Mouse (Mus musculus) spleen, adult 2 months (tissue): ENCODE data around the gene Haus3. TPM values are rescaled to one million over a fixed set of nuclear protein-coding genes. Genes with fewer than 3 reads are reported as not detected.

Experiments
- DNase-seq, 2 experiments: peaks; one replicate each; pipeline versions ENCODE4 v3.0.0 to v3.0.0-alpha.2; 2012 to 2021; ENCODE audit warnings: low spot score in 2 of 2, low read depth in 1 of 2
- H3K27ac ChIP-seq: fragments of 200-500 bp; 2 replicates; pipeline ENCODE4 v1.5.1; 2012; ENCODE audit warnings: low read length, inconsistent platforms; ENCODE audit not compliant: insufficient read depth
- H3K27me3 ChIP-seq: fragments of 200-500 bp; 2 replicates; pipeline ENCODE4 v1.6.1; 2012; ENCODE audit warnings: mild to moderate bottlenecking, moderate library complexity, low read length, inconsistent platforms; ENCODE audit not compliant: control insufficient read depth, insufficient read depth
- H3K36me3 ChIP-seq: fragments of 200-500 bp; 2 replicates; pipeline ENCODE4 v1.6.1; 2012; ENCODE audit warnings: mild to moderate bottlenecking, low read length, inconsistent platforms; ENCODE audit not compliant: control insufficient read depth, insufficient read depth
- H3K4me1 ChIP-seq: fragments of 200-500 bp; 2 replicates; pipeline ENCODE4 v1.6.1; 2011; ENCODE audit warnings: inconsistent platforms; ENCODE audit not compliant: control insufficient read depth, insufficient read depth, insufficient read length
- H3K4me3 ChIP-seq: fragments of 200-500 bp; 2 replicates; pipeline ENCODE4 v1.5.1; 2011; ENCODE audit warnings: mild to moderate bottlenecking, inconsistent platforms; ENCODE audit not compliant: insufficient read depth, insufficient read length; ENCODE audit errors: extremely low read depth
- CTCF ChIP-seq: fragments of 200-500 bp; IDR thresholded peaks from 2 replicates; pipeline ENCODE4 v1.5.1; 2011; ENCODE audit warnings: mild to moderate bottlenecking, inconsistent platforms; ENCODE audit not compliant: insufficient read depth, insufficient read length, insufficient replicate concordance; ENCODE audit errors: extremely low read depth
- POLR2A ChIP-seq: fragments of 200-500 bp; IDR thresholded peaks from 2 replicates; pipeline ENCODE4 v1.6.1; 2011; ENCODE audit warnings: low read depth, low read length, inconsistent platforms
- WGBS: fragments of 180-500 bp; shearing (Covaris S2); methylation state at CpG from one replicate; pipeline ENCODE4 v1.1.7; 2018; 5-methylcytosine and 5-hydroxymethylcytosine counted together
- polyA plus RNA-seq: library from polyadenylated mRNA; depleted of rRNA; stranded (reverse); fragments of >200 nt; gene quantifications from 2 replicates; pipeline ENCODE4 v1.2.3, GENCODE M21; 2012

Haus3 gene
- polyA plus RNA-seq, 1 experiment = 0.70 TPM

DNA sequence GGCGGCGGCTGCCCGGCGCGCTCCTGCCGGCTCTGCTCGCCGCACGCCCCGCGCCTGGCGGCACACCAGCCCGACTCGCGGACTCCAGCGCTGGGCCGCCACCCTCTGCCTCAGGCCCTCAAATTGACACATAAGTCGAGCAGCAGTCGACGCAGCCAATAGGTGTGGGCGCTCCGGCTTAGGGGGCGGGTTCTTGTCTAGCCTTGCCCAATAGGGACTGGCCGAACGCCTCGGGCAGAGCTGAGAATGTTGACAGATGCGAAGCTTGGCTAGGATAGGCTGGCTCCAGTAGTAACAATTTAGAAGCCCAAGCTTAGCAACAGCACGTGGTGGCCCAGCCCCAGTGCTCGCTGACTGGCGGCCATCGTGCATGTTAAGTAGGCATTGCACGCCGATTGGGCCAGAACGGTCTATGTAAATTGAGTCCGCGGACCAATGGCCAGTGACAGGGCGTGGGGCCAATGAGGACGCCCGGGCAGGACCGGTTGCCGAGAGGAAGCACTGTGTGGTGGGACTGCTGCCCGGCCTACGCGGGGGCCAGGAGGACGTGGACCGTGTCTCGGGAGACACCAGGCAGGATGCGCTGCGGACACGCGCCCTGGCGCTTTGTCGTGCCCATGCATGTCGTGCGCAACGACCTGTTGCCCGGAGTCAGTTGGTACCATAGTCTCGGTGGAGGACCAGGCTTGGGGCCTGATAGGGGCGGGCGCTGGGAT is 18.4 kb upstream of the Haus3 start, which contains the start of gene Mxd4:
TSS of gene Mxd4 (minus strand) at position 120 of the 716 bp plus-strand sequence.
- H3K4me1 ChIP-seq = peaks cover 29% of the 10 kb centered on the region; the same call in 1 of the 2 replicates
- no peak for TF ChIP-seq CTCF
- peak; percentile 98 for TF ChIP-seq POLR2A
- peak; percentile 98 for DNase-seq
- H3K36me3 ChIP-seq = 0 out of 2 replicates have a peak, but pooled peaks cover under 1% of the 10 kb centered on the region
- WGBS = under 1% methylated on average over 59 of the region's 60 CpGs
- peak within 1 kb of the TSS; percentile 82 for H3K4me3 ChIP-seq
- H3K27ac ChIP-seq = peak within 1 kb of the TSS; percentile 97
- no peaks in the 10 kb centered on the region for H3K27me3 ChIP-seq

DNA sequence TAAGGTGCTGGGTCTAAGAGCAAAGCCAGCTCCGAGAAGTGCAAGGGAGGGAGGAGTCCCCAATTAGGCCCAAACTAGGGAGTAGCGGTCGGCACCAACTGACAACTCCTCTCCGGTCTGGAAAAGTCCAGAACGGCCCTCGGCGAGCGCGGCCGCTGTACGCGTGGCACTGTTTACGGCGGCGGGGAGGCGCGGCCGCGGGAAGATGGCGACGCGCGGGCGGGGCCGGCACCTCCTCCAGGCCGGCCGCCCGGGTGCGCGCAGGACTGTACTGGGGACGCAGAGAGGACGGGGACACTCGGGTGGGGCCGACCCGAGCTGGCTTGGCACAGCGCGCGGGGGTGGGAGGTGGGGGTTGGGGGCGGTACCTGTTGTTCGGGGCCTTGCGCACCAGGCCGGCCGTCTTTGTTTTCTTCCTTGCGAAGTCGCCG is 17.6 kb upstream of the Haus3 start:
- no peak for TF ChIP-seq POLR2A
- TF ChIP-seq CTCF = no peak
- Histone ChIP-seq H3K36me3 (0 out of 2 replicates have a peak, but pooled peaks cover 1% of the 10 kb centered on the region), H3K27me3 (no peaks in the 10 kb centered on the region), H3K4me1 (peaks cover 29% of the 10 kb centered on the region; the same call in 1 of the 2 replicates), H3K27ac (peak overlapping the region; percentile 91), H3K4me3 (peak overlapping the region; percentile 68)
- WGBS = under 1% methylated on average over 46 of the region's 46 CpGs
- peak in 1 of 2 experiments; percentile 34 for DNase-seq

DNA sequence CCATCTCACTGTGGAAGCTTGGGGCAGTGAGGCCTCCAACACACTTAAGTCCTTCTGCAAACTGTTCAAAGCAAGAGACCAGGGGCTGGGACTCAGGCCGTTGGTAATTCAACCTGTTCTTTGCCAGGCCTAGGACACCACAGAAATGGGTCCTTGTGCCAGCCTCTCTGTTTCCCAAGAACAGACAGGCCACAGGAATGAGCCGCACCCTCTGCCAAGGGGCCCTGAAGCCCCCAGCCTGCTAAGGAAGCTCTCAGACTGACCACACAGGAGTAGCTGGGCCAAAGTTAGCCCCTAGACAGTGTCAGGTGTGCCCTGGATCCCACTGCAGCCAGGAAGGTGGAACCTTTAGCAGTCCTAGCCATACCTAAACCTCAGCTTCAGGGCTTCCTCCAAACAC is 17.1 kb upstream of the Haus3 start:
- Histone ChIP-seq H3K27me3 (no peaks in the 10 kb centered on the region), H3K27ac (peak overlapping the region; percentile 28), H3K4me3 (peak overlapping the region; percentile 68), H3K36me3 (0 out of 2 replicates have a peak, but pooled peaks cover 1% of the 10 kb centered on the region), H3K4me1 (peaks cover 29% of the 10 kb centered on the region; the same call in 1 of the 2 replicates)
- 50% methylated on average over 2 of the region's 2 CpGs for WGBS
- no peak for DNase-seq
- TF ChIP-seq POLR2A = no peak
- TF ChIP-seq CTCF = no peak

DNA sequence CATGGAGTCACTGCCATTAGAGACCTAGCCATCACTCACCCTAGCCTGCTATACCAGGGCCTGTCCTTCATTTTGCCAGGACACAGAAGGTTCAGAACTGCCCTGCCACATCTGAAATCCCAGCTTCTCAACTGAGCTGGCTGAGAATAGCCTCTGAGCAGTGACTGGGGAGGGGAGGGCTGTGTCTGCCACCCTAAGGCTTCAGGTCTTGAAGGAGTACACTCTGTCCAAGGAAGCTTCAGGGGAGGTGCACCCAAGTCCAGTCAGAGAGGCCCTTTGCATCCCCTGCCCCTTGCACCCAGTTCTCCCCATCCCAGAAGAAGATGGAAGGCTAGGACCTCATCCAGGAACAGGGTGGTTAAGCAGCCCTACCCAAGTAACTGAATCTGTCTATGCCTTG is 16.5 kb upstream of the Haus3 start:
- Histone ChIP-seq H3K4me3 (peak overlapping the region; percentile 68; the same call in 1 of the 2 replicates), H3K27me3 (no peaks in the 10 kb centered on the region), H3K4me1 (peaks cover 29% of the 10 kb centered on the region; the same call in 1 of the 2 replicates), H3K36me3 (0 out of 2 replicates have a peak, but pooled peaks cover 3% of the 10 kb centered on the region), H3K27ac (no peak overlapping the region)
- no peak for DNase-seq
- TF ChIP-seq CTCF (no peak), POLR2A (no peak)

DNA sequence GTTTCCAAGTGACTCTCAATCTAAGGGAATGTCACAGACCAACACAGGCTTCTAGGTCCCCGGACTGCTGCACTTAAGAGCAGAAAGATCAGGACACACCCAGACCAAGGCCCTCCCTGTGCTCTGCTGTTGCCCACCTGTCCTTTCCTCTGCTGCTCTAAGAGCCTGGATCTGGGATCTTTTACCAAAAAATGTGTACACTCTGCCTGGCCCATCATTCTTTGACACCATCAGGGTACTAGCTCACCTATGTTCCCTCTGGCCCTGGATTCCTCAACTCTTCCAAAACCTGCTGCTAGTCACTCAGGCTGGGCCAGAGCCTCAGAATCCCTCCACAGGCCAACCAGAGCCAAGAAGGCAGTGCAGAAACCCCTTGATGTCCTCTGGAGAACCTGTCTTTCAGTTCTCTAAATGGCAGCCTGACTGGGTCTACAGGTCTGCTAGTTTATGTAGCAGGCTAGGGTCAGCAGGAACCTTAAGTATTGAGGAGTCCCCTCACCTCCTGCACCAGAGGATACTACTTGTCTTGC is 15.8 kb upstream of the Haus3 start:
- 92% methylated on average over 1 of the region's 1 CpGs for WGBS
- TF ChIP-seq CTCF (no peak), POLR2A (no peak)
- H3K36me3 ChIP-seq = peaks cover 6% of the 10 kb centered on the region
- no peak for DNase-seq
- H3K27ac ChIP-seq = no peak overlapping the region
- H3K27me3 ChIP-seq = no peaks in the 10 kb centered on the region
- peaks cover 26% of the 10 kb centered on the region; the same call in 1 of the 2 replicates for H3K4me1 ChIP-seq
- no peak overlapping the region for H3K4me3 ChIP-seq

DNA sequence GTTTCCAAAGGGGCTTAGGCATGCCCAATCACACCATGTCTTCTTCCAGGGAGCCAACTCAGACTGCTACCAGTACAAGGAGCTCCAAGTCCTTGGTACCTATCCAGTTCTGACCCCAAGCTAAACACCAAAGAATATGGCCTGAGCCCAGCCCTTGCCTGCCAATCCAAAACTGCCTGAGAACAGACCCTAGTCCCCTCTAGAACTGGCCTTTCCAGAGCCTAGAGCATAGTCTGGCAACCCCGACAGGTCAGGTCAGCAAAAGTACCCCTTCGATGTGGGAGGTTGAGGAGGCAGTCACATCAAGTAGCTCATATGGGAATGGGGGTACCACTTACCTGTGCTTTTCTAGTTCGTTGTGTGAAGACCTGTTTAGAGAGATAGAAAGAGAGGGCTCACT is 14.6 kb upstream of the Haus3 start:
- 88% methylated on average over 3 of the region's 3 CpGs for WGBS
- Histone ChIP-seq H3K27me3 (no peaks in the 10 kb centered on the region), H3K36me3 (peaks cover 9% of the 10 kb centered on the region), H3K4me3 (no peak overlapping the region), H3K4me1 (peaks cover 15% of the 10 kb centered on the region; the same call in 1 of the 2 replicates), H3K27ac (no peak overlapping the region)
- DNase-seq = no peak
- no peak for TF ChIP-seq POLR2A
- no peak for TF ChIP-seq CTCF

DNA sequence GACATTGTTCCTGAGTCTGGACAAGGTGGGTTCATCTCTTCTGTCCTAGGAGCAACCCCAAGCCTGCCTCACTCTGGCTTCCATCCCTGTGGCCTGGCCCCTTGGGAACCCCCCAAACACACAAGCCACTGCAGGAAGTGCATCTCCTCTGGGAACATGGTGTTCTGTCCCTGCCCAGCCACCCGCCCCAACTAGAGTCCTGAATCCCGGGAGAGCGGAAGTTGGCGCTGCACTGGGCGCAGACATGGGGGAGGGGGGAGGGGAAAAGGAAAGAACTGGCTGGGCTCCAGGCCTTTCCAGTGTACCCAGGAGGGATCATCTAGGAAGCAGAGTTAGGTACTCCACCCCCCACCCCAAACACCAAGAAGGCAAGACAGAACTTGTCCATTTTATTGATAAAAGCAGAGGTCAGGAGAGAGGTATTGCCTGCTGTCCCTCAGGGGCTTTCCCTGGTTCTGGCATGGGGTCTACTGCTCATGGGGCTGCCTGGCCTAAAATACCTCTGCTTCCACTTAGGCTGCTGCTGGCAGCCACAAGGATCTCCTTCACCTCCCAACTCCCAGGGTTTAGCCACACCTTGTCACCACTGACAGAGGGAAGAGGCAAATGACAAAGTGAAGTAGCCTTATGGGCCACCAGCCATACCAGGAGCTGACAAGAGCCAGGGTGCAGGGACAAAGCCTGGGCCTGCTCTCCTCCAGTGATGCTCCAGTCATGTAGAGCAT is 14.0 kb upstream of the Haus3 start:
- Histone ChIP-seq H3K27ac (peak overlapping the region; percentile 48; the same call in 1 of the 2 replicates), H3K36me3 (peaks cover 11% of the 10 kb centered on the region), H3K4me1 (peaks cover 13% of the 10 kb centered on the region; the same call in 1 of the 2 replicates), H3K27me3 (no peaks in the 10 kb centered on the region), H3K4me3 (no peak overlapping the region)
- TF ChIP-seq CTCF (no peak), POLR2A (no peak)
- DNase-seq = no peak
- 73% methylated on average over 5 of the region's 5 CpGs for WGBS
